Mouse (Mus musculus) heart, adult 2 months (tissue): ENCODE measurements around the gene Rerg. TPM values are rescaled to one million over a fixed set of nuclear protein-coding genes. Genes with fewer than 3 reads are reported as not detected.
A peak's percentile ranks its signal among the peaks of the same experiment; 100 is the strongest.

Source experiments
- DNase-seq, 2 experiments: peaks; one replicate each; pipeline ENCODE4 v3.0.0; 2021
- H3K27ac ChIP-seq: fragments of 200-600 bp; 2 replicates; pipeline ENCODE4 v1.8.1; 2022
- H3K27me3 ChIP-seq: fragments of 200-500 bp; 2 replicates; pipeline ENCODE4 v1.6.1; 2012; ENCODE audit warnings: mild to moderate bottlenecking, low read length, inconsistent platforms, mixed read lengths; ENCODE audit not compliant: control insufficient read depth, insufficient read depth
- H3K36me3 ChIP-seq: fragments of 200-500 bp; 2 replicates; pipeline ENCODE4 v1.6.1; 2012; ENCODE audit warnings: low read length, inconsistent platforms; ENCODE audit not compliant: control insufficient read depth, insufficient read depth
- H3K4me1 ChIP-seq: fragments of 200-500 bp; 2 replicates; pipeline ENCODE4 v1.6.1; 2011; ENCODE audit warnings: low read length; ENCODE audit not compliant: control insufficient read depth, insufficient read depth
- H3K4me3 ChIP-seq: fragments of 200-600 bp; 2 replicates; pipeline ENCODE4 v1.8.1; 2022
- H3K79me2 ChIP-seq: fragments of 200-500 bp; replicated peaks from 2 replicates; pipeline ENCODE4 v1.6.1; 2012; ENCODE audit warnings: mild to moderate bottlenecking, inconsistent platforms, low read length, moderate library complexity, mixed read lengths; ENCODE audit not compliant: control insufficient read depth, insufficient read depth
- H3K9ac ChIP-seq: fragments of 200-500 bp; 2 replicates; pipeline ENCODE4 v1.6.1; 2012; ENCODE audit warnings: low read depth, mild to moderate bottlenecking, control low read depth, inconsistent platforms, low read length, mixed read lengths
- CTCF ChIP-seq: fragments of 200-600 bp; IDR thresholded peaks from 2 replicates; pipeline ENCODE4 v1.8.1; 2022; ENCODE audit warnings: antibody characterized with exemption, mild to moderate bottlenecking, moderate library complexity
- EP300 ChIP-seq: fragments of 200-500 bp; IDR thresholded peaks from 2 replicates; pipeline ENCODE4 v1.6.1; 2011; ENCODE audit warnings: low read depth, low read length, control low read depth; ENCODE audit not compliant: insufficient read depth
- POLR2A ChIP-seq: fragments of 200-500 bp; IDR thresholded peaks from 2 replicates; pipeline ENCODE4 v1.6.1; 2011; ENCODE audit warnings: mild to moderate bottlenecking, low read depth, low read length, control low read depth; ENCODE audit not compliant: insufficient read depth
- WGBS: fragments of 180-500 bp; shearing (Covaris S2); methylation state at CpG from one replicate; pipeline ENCODE4 v1.1.7; 2018; 5-methylcytosine and 5-hydroxymethylcytosine counted together
- intact Hi-C: fragments of 180-260 bp; cut with DNase I; formaldehyde crosslinking; loops from one replicate; pipeline ENCODE4 v1.15.1; 2025
- polyA plus RNA-seq: library from polyadenylated mRNA; depleted of rRNA; stranded (reverse); fragments of >200 nt; gene quantifications from 2 replicates; pipeline ENCODE4 v1.2.3, GENCODE M21; 2012
- total RNA-seq, 2 experiments: library from RNA; stranded (reverse); gene quantifications; 2 replicates each; pipeline ENCODE4 v1.2.3; 2021

Rerg gene
- total and polyA plus RNA-seq, 3 experiments: 1.5 to 4.5 (median 3.2) TPM

GRCm38 (mm10) chr6:137151015-137151414 lies 19.3 kb downstream of the Rerg start:
- DNase-seq: no peak
- 62% methylated on average over 2 of the region's 2 CpGs for WGBS
- Histone ChIP-seq H3K79me2 (no peaks in the 10 kb centered on the region), H3K9ac (no peak overlapping the region), H3K27me3 (no peaks in the 10 kb centered on the region), H3K27ac (no peak overlapping the region), H3K36me3 (no peaks in the 10 kb centered on the region), H3K4me3 (no peak overlapping the region), H3K4me1 (no peaks in the 10 kb centered on the region)
- TF ChIP-seq EP300 (no peak), CTCF (no peak), POLR2A (no peak)
- intact Hi-C loops: no loop called here

- no peak overlapping the region for H3K4me3 ChIP-seq
- no peaks in the 10 kb centered on the region for H3K4me1 ChIP-seq
- WGBS: 61% methylated on average over 4 of the region's 4 CpGs
- intact Hi-C loops: no loop called here
- H3K27me3 ChIP-seq: no peaks in the 10 kb centered on the region
- no peaks in the 10 kb centered on the region for H3K36me3 ChIP-seq
- no peak overlapping the region for H3K9ac ChIP-seq
- H3K27ac ChIP-seq: no peak overlapping the region
- H3K79me2 ChIP-seq: no peaks in the 10 kb centered on the region
- TF ChIP-seq EP300 (no peak), POLR2A (no peak), CTCF (no peak)
- no peak for DNase-seq
Measured at GRCm38 (mm10) chr6:137149833-137150232, 20.5 kb downstream of the Rerg start.

GRCm38 (mm10) chr6:137146910-137147309 lies 23.4 kb downstream of the Rerg start:
- no peak overlapping the region for H3K4me3 ChIP-seq
- 90% methylated on average over 2 of the region's 2 CpGs for WGBS
- H3K27ac ChIP-seq: no peak overlapping the region
- TF ChIP-seq POLR2A (no peak), EP300 (no peak), CTCF (no peak)
- no peaks in the 10 kb centered on the region for H3K36me3 ChIP-seq
- H3K27me3 ChIP-seq: no peaks in the 10 kb centered on the region
- intact Hi-C loops: no loop called here
- H3K79me2 ChIP-seq: no peaks in the 10 kb centered on the region
- no peak overlapping the region for H3K9ac ChIP-seq
- peaks cover 4% of the 10 kb centered on the region for H3K4me1 ChIP-seq
- DNase-seq: no peak

- WGBS: 46% methylated on average over 11 of the region's 11 CpGs
- Histone ChIP-seq H3K79me2 (no peaks in the 10 kb centered on the region), H3K4me1 (peaks cover 4% of the 10 kb centered on the region), H3K36me3 (no peaks in the 10 kb centered on the region), H3K4me3 (no peak overlapping the region), H3K9ac (no peak overlapping the region), H3K27me3 (no peaks in the 10 kb centered on the region), H3K27ac (no peak overlapping the region; the same call in 1 of the 2 replicates)
- intact Hi-C loops: no loop called here
- peak in 1 of 2 experiments; percentile 22 for DNase-seq
- TF ChIP-seq CTCF (no peak), POLR2A (no peak), EP300 (no peak)
Measured at GRCm38 (mm10) chr6:137145611-137146010, 24.7 kb downstream of the Rerg start.

- Histone ChIP-seq H3K79me2 (no peaks in the 10 kb centered on the region), H3K27me3 (no peaks in the 10 kb centered on the region), H3K9ac (no peak overlapping the region), H3K4me3 (no peak overlapping the region), H3K4me1 (peaks cover 4% of the 10 kb centered on the region), H3K27ac (no peak overlapping the region; the same call in 1 of the 2 replicates), H3K36me3 (no peaks in the 10 kb centered on the region)
- 29% methylated on average over 11 of the region's 11 CpGs for WGBS
- intact Hi-C loops: no loop called here
- DNase-seq: no peak
- no peak for TF ChIP-seq CTCF
- TF ChIP-seq EP300: no peak
- TF ChIP-seq POLR2A: no peak
Measured at GRCm38 (mm10) chr6:137144958-137145535, 25.2 kb downstream of the Rerg start.

- TF ChIP-seq EP300 (no peak), CTCF (no peak), POLR2A (no peak)
- WGBS: 52% methylated on average over 10 of the region's 10 CpGs
- Histone ChIP-seq H3K27ac (no peak overlapping the region; the same call in 1 of the 2 replicates), H3K9ac (no peak overlapping the region), H3K36me3 (no peaks in the 10 kb centered on the region), H3K79me2 (no peaks in the 10 kb centered on the region), H3K27me3 (no peaks in the 10 kb centered on the region), H3K4me1 (peaks cover 4% of the 10 kb centered on the region), H3K4me3 (no peak overlapping the region)
- intact Hi-C loops: no loop called here
- no peak for DNase-seq
Measured at GRCm38 (mm10) chr6:137144526-137144840, 25.8 kb downstream of the Rerg start.
